Mouse (Mus musculus): Measurements from ENCODE around the gene Sulf2.

Gene Sulf2

GRCm38 (mm10) chr2:166062008-166062407, 93.5 kb downstream of the Sulf2 start:
- no peak for DNase-seq (ENCODE audit: extremely low spot score, low read depth, low spot score)

- DNase-seq (ENCODE audit: extremely low spot score, low read depth, low spot score) = no peak
Measured at GRCm38 (mm10) chr2:166059684-166060423, 95.6 kb downstream of the Sulf2 start.

GRCm38 (mm10) chr2:166054002-166054539, 101.4 kb downstream of the Sulf2 start:
- DNase-seq (ENCODE audit: extremely low spot score, low read depth, low spot score) = no peak

- no peak for DNase-seq (ENCODE audit: extremely low spot score, low read depth, low spot score)
Measured at GRCm38 (mm10) chr2:166051966-166052365, 103.5 kb downstream of the Sulf2 start.

GRCm38 (mm10) chr2:166051421-166051820, 104.0 kb downstream of the Sulf2 start:
- no peak for DNase-seq (ENCODE audit: extremely low spot score, low read depth, low spot score)

GRCm38 (mm10) chr2:166048852-166049251, 106.6 kb downstream of the Sulf2 start:
- DNase-seq (ENCODE audit: extremely low spot score, low read depth, low spot score) = no peak

- no peak for DNase-seq (ENCODE audit: extremely low spot score, low read depth, low spot score)
Measured at GRCm38 (mm10) chr2:166047931-166048330, 107.5 kb downstream of the Sulf2 start.

- DNase-seq (ENCODE audit: extremely low spot score, low read depth, low spot score) = no peak
Measured at GRCm38 (mm10) chr2:166045549-166046501, 109.6 kb downstream of the Sulf2 start.

- no peak for DNase-seq (ENCODE audit: extremely low spot score, low read depth, low spot score)
Measured at GRCm38 (mm10) chr2:166045006-166045405, 110.5 kb downstream of the Sulf2 start.

GRCm38 (mm10) chr2:166042542-166042941, 112.9 kb downstream of the Sulf2 start:
- DNase-seq (ENCODE audit: extremely low spot score, low read depth, low spot score) = no peak

GRCm38 (mm10) chr2:166039681-166040080, 115.8 kb downstream of the Sulf2 start:
- no peak for DNase-seq (ENCODE audit: extremely low spot score, low read depth, low spot score)

GRCm38 (mm10) chr2:166035725-166036124, 119.7 kb downstream of the Sulf2 start:
- no peak for DNase-seq (ENCODE audit: extremely low spot score, low read depth, low spot score)

GRCm38 (mm10) chr2:166034967-166035490, 120.4 kb downstream of the Sulf2 start:
- no peak for DNase-seq (ENCODE audit: extremely low spot score, low read depth, low spot score)

GRCm38 (mm10) chr2:166032628-166033027, 122.8 kb downstream of the Sulf2 start:
- DNase-seq (ENCODE audit: extremely low spot score, low read depth, low spot score) = no peak

- DNase-seq (ENCODE audit: extremely low spot score, low read depth, low spot score) = peak; percentile 85
Measured at GRCm38 (mm10) chr2:166031120-166031929, 124.1 kb downstream of the Sulf2 start.

- DNase-seq (ENCODE audit: extremely low spot score, low read depth, low spot score) = no peak
Measured at GRCm38 (mm10) chr2:166030256-166030995, 125.0 kb downstream of the Sulf2 start.

GRCm38 (mm10) chr2:166029232-166029631, 126.2 kb downstream of the Sulf2 start:
- no peak for DNase-seq (ENCODE audit: extremely low spot score, low read depth, low spot score)

GRCm38 (mm10) chr2:166027834-166028233, 127.6 kb downstream of the Sulf2 start:
- DNase-seq (ENCODE audit: extremely low spot score, low read depth, low spot score) = no peak

- no peak for DNase-seq (ENCODE audit: extremely low spot score, low read depth, low spot score)
Measured at GRCm38 (mm10) chr2:166025943-166026342, 129.5 kb downstream of the Sulf2 start.

- DNase-seq (ENCODE audit: extremely low spot score, low read depth, low spot score) = no peak
Measured at GRCm38 (mm10) chr2:166024621-166025020, 130.8 kb downstream of the Sulf2 start.

Measured in hindlimb bud, embryonic 11.5 days (tissue).